Mouse (Mus musculus): ENCODE results near the gene Esrp2.

GRCm38 (mm10) chr8:106126055-106126454 is 10.7 kb downstream of the Esrp2 start:
- no peak for TF ChIP-seq POLR2A (IDR thresholded peaks at IDR 0.05; ENCODE audit: low read depth, low read length)
- TF ChIP-seq CTCF (conservative IDR thresholded peaks at IDR 0.05; ENCODE audit: insufficient read depth, insufficient read length, low read depth, low read length) = no peak

Measured in kidney, adult 2 months (tissue).